9 mouse cellular contexts compared by ENCODE assay signal in genomic region chr6:3183819-3184199, GRCm38 (mm10).
DNase-seq lines count a peak whose midpoint lies in the region; ATAC-seq and TF ChIP-seq lines count a peak whose summit lies in the region.
"Had no signal": no experiment of that assay in that cellular context is flagged by ENCODE, and none has a peak within 500 bp of the region (broad histone marks: within the 10 kb centered on the region; RNA-seq: fewer than 3 reads in every experiment).

No protein-coding gene starts in this region.

- H3K27me3 ChIP-seq in midbrain, embryonic 10.5 days (ENCODE audit: low read depth, poor library complexity, severe bottlenecking) = no peaks in the 10 kb centered on the region
- H3K27me3 ChIP-seq in midbrain, embryonic 15.5 days (replicated peaks) = no peaks in the 10 kb centered on the region
- H3K27me3 ChIP-seq in Patski = no peaks in the 10 kb centered on the region
- 0 out of 2 replicates have a peak, but pooled peaks cover 3% of the 10 kb centered on the region for H3K27me3 ChIP-seq in heart, embryonic 12.5 days (replicated peaks)
- H3K27me3 ChIP-seq in liver, embryonic 11.5 days (replicated peaks; ENCODE audit: control insufficient read depth, insufficient read depth, low read length) = no peaks in the 10 kb centered on the region
- H3K27me3 ChIP-seq in forebrain, embryonic 12.5 days = no peaks in the 10 kb centered on the region

- H3K4me2 ChIP-seq in midbrain, embryonic 15.5 days = no peak overlapping the region
- no peak overlapping the region for H3K4me2 ChIP-seq in heart, embryonic 12.5 days
- no peak overlapping the region for H3K4me2 ChIP-seq in liver, embryonic 11.5 days
- no peak overlapping the region for H3K4me2 ChIP-seq in forebrain, embryonic 12.5 days

- CTCF ChIA-PET in Patski (lab: Charles Lee) = interaction anchor here (0.9 to 1.7 kb wide), 6 partner anchors 8 to 263 kb away, joined by 3 to 9 read pairs (median 5); no protein-coding TSS in a partner anchor

- H3K4me1 ChIP-seq in midbrain, embryonic 10.5 days = no peaks in the 10 kb centered on the region
- no peaks in the 10 kb centered on the region for H3K4me1 ChIP-seq in midbrain, embryonic 15.5 days
- no peaks in the 10 kb centered on the region for H3K4me1 ChIP-seq in heart, embryonic 12.5 days (replicated peaks)
- H3K4me1 ChIP-seq in liver, embryonic 11.5 days (replicated peaks; ENCODE audit: control insufficient read depth, insufficient read depth, low read length) = no peaks in the 10 kb centered on the region
- no peaks in the 10 kb centered on the region for H3K4me1 ChIP-seq in forebrain, embryonic 12.5 days
- H3K4me1 ChIP-seq: limb, embryonic 13.5 days had no signal

- H3K27ac ChIP-seq in midbrain, embryonic 10.5 days (replicated peaks) = no peak overlapping the region
- H3K27ac ChIP-seq in midbrain, embryonic 15.5 days = no peak overlapping the region
- no peak overlapping the region for H3K27ac ChIP-seq in heart, embryonic 12.5 days (ENCODE audit: poor library complexity, severe bottlenecking)
- no peak overlapping the region for H3K27ac ChIP-seq in liver, embryonic 11.5 days (ENCODE audit: low read depth, low read length)
- H3K27ac ChIP-seq in forebrain, embryonic 12.5 days = no peak overlapping the region
- H3K27ac ChIP-seq: limb, embryonic 13.5 days had no signal

- POLR2A ChIA-PET in Patski (lab: Charles Lee) = no interaction called here

- H3K36me3 ChIP-seq in midbrain, embryonic 10.5 days = no peaks in the 10 kb centered on the region
- H3K36me3 ChIP-seq in midbrain, embryonic 15.5 days (replicated peaks) = no peaks in the 10 kb centered on the region
- no peaks in the 10 kb centered on the region for H3K36me3 ChIP-seq in heart, embryonic 12.5 days
- no peaks in the 10 kb centered on the region for H3K36me3 ChIP-seq in liver, embryonic 11.5 days (ENCODE audit: control insufficient read depth, insufficient read depth, low read length)
- H3K36me3 ChIP-seq in forebrain, embryonic 12.5 days (replicated peaks) = no peaks in the 10 kb centered on the region
- H3K36me3 ChIP-seq: limb, embryonic 13.5 days had no signal

- in situ Hi-C loops in Patski (cut with MboI; ENCODE audit: low pct_unique_long_range_greater_than_20kb) = loop anchor here (25.0 kb wide), 1 partner anchor 253 kb away; no protein-coding TSS in a partner anchor

- no peak for TF ChIP-seq CTCF in Patski (IDR thresholded peaks at IDR 0.05)

- no peak for ATAC-seq in midbrain, embryonic 15.5 days (replicated peaks)
- peak; percentile 36 for ATAC-seq in Patski
- peak; percentile 1; the same call in 1 of the 2 replicates for ATAC-seq in heart, embryonic 12.5 days (ENCODE audit: insufficient number of reproducible peaks, low FRiP score)
- no peak for ATAC-seq in liver, embryonic 11.5 days (replicated peaks; ENCODE audit: low FRiP score)
- ATAC-seq in forebrain, embryonic 12.5 days (ENCODE audit: low FRiP score) = no peak

- H3K9ac ChIP-seq in midbrain, embryonic 15.5 days = no peak overlapping the region
- no peak overlapping the region for H3K9ac ChIP-seq in heart, embryonic 12.5 days
- no peak overlapping the region for H3K9ac ChIP-seq in liver, embryonic 11.5 days (ENCODE audit: low read depth, low read length)
- no peak overlapping the region for H3K9ac ChIP-seq in forebrain, embryonic 12.5 days
- H3K9ac ChIP-seq: limb, embryonic 13.5 days had no signal

- peak; percentile 26 for DNase-seq in midbrain, embryonic 10.5 days (ENCODE audit: low spot score)
- DNase-seq in Patski (ENCODE audit: low read depth, low spot score) = peak; percentile 75
- peak; percentile 14 for DNase-seq in cerebellum, adult 9-11 months
- DNase-seq in liver, embryonic 11.5 days (ENCODE audit: low spot score) = peak; percentile 33
- DNase-seq in spleen, adult 12 weeks (ENCODE audit: low spot score) = peak; percentile 51

- H3K4me3 ChIP-seq in midbrain, embryonic 10.5 days = no peak overlapping the region
- H3K4me3 ChIP-seq in midbrain, embryonic 15.5 days = no peak overlapping the region
- H3K4me3 ChIP-seq in heart, embryonic 12.5 days = no peak overlapping the region
- H3K4me3 ChIP-seq in liver, embryonic 11.5 days (ENCODE audit: low read depth, low read length) = no peak overlapping the region
- no peak overlapping the region for H3K4me3 ChIP-seq in forebrain, embryonic 12.5 days (replicated peaks)

- peaks cover 42% of the 10 kb centered on the region for H3K9me3 ChIP-seq in midbrain, embryonic 10.5 days (replicated peaks)
- peaks cover 24% of the 10 kb centered on the region for H3K9me3 ChIP-seq in midbrain, embryonic 15.5 days
- peaks cover 25% of the 10 kb centered on the region for H3K9me3 ChIP-seq in heart, embryonic 12.5 days (replicated peaks)
- H3K9me3 ChIP-seq in liver, embryonic 11.5 days (ENCODE audit: control insufficient read depth, low read length) = peaks cover 11% of the 10 kb centered on the region
- H3K9me3 ChIP-seq in forebrain, embryonic 12.5 days = peaks cover 27% of the 10 kb centered on the region

- WGBS in midbrain, embryonic 10.5 days = 39% methylated on average over 5 of the region's 5 CpGs
- 40% methylated on average over 5 of the region's 5 CpGs for WGBS in midbrain, embryonic 15.5 days
- 34% methylated on average over 5 of the region's 5 CpGs for WGBS in heart, embryonic 12.5 days
- WGBS in liver, embryonic 11.5 days = 34% methylated on average over 5 of the region's 5 CpGs
- WGBS in forebrain, embryonic 12.5 days = 42% methylated on average over 5 of the region's 5 CpGs

Comparison
In these comparisons a context has a peak if more than half of its experiments do, and no peak if none do; other contexts are left out.
1. DNase-seq: peak in every context shown above with its lines; median percentile 75 in Patski; 51 in spleen, adult 12 weeks; 33 in liver, embryonic 11.5 days; 26 in midbrain, embryonic 10.5 days; 14 in cerebellum, adult 9-11 months.
2. ATAC-seq: peak in Patski (single experiment) and heart, embryonic 12.5 days (single experiment); none in midbrain, embryonic 15.5 days (single experiment), liver, embryonic 11.5 days (single experiment) and forebrain, embryonic 12.5 days (single experiment).